Mouse (Mus musculus) forebrain, embryonic 16.5 days (tissue): ENCODE measurements at regions not wholly inside any gene's neighbourhood (a gene's known extent, or its start where the extent isn't known, plus 50 kb on each side); places are given as distances from the start of the nearest gene placed in this dataset.
"Not testable (repeated sequence)": the region's sequence is repeated elsewhere in the genome, so short reads cannot be mapped to it uniquely, and the experiment has no call there.

ENCODE experiments used
- ATAC-seq: fragments of 200-750 bp; cut with Nextera tagmentation; 2 replicates; pipeline ENCODE4 v1.8.0; 2017; ENCODE audit warnings: mild to moderate bottlenecking, moderate library complexity
- H3K27ac ChIP-seq: fragments of 300-500 bp; sonication (generic); 2 replicates; pipeline ENCODE4 v1.5.1; 2014; ENCODE audit warnings: low read length, control low read depth
- H3K27me3 ChIP-seq: fragments of 300-500 bp; sonication (generic); replicated peaks from 2 replicates; pipeline ENCODE4 v1.6.1; 2014; ENCODE audit warnings: low read length; ENCODE audit not compliant: control insufficient read depth, insufficient read depth
- H3K36me3 ChIP-seq: fragments of 300-500 bp; sonication (generic); 2 replicates; pipeline ENCODE4 v1.6.1; 2014; ENCODE audit not compliant: control insufficient read depth, insufficient read depth
- H3K4me1 ChIP-seq: fragments of 300-500 bp; sonication (generic); replicated peaks from 2 replicates; pipeline ENCODE4 v1.6.1; 2014; ENCODE audit warnings: low read length; ENCODE audit not compliant: control insufficient read depth, insufficient read depth
- H3K4me2 ChIP-seq: fragments of 300-500 bp; sonication (generic); 2 replicates; pipeline ENCODE4 v1.6.1; 2014; ENCODE audit warnings: mild to moderate bottlenecking, low read length, control low read depth
- H3K4me3 ChIP-seq: fragments of 300-500 bp; sonication (generic); replicated peaks from 2 replicates; pipeline ENCODE4 v1.5.1; 2014; ENCODE audit warnings: mild to moderate bottlenecking, low read length, control low read depth
- H3K9ac ChIP-seq: fragments of 300-500 bp; sonication (generic); replicated peaks from 2 replicates; pipeline ENCODE4 v1.6.1; 2014; ENCODE audit warnings: low read depth, low read length, control low read depth
- H3K9me3 ChIP-seq: fragments of 300-500 bp; sonication (generic); 2 replicates; pipeline ENCODE4 v1.6.1; 2016; ENCODE audit warnings: low read length; ENCODE audit not compliant: control insufficient read depth
- whole genome bisulfite sequencing: fragments of 180-500 bp; shearing (Covaris S2); extraction: QIAGEN DNeasy Blood & Tissue Kit; methylation state at CpG from one replicate; pipeline ENCODE4 v1.1.7; 2014; 5-methylcytosine and 5-hydroxymethylcytosine counted together

DNA sequence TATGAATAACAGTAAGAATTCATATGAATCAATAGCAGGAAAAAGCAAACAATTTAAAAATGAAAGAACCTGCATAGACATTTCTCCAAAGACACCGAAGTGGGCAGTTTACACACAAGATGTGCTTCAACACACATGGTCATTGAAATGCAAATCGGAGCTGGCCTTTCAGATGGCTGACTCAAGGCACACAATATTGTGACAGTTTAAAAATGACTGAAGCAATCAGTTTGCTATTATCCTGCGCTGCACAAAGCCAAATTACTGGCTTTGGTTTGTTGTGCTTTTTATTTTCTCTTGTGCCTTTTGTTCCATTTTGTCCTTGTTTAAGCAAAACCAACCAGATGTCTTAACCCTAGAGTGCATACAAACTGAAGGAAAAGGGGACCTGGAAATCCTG is 449.4 kb downstream of the Cbln4 start:
- no peak overlapping the region for H3K27ac ChIP-seq
- H3K4me3 ChIP-seq, result no peak overlapping the region
- no peak for ATAC-seq
- H3K4me1 ChIP-seq, result peaks cover 5% of the 10 kb centered on the region
- no peaks in the 10 kb centered on the region for H3K36me3 ChIP-seq
- H3K9ac ChIP-seq, result no peak overlapping the region
- H3K9me3 ChIP-seq, result no peaks in the 10 kb centered on the region
- no peak overlapping the region for H3K4me2 ChIP-seq
- 11% methylated on average over 3 of the region's 3 CpGs for WGBS
- H3K27me3 ChIP-seq, result peaks cover 28% of the 10 kb centered on the region

GRCm38 (mm10) chr2:171592315-171592714 is 451.0 kb downstream of the Cbln4 start:
- peaks cover 24% of the 10 kb centered on the region for H3K27me3 ChIP-seq
- WGBS, result 90% methylated on average over 6 of the region's 6 CpGs

DNA sequence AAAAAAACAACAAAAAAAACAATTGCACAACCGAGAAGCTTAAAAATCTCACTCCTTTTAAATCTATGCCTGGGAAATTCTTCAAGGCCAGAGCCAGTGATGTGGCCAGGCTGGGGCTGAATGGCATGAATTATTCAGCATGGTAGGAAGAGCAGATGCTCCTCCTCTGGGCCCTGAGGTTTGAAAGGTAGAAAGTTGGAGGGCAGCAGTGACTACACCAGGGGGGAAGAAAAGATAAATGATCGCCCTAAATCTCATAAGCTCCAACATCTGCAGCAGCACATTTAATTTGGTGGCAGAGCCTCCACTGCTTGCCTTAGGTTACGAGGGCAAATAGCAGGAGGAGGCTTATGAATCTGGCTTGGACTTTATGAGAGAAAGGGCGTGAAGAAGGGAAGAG is 455.1 kb downstream of the Cbln4 start:
- Histone ChIP-seq H3K4me2 (no peak overlapping the region), H3K9ac (no peak overlapping the region), H3K27me3 (peaks cover 15% of the 10 kb centered on the region), H3K36me3 (no peaks in the 10 kb centered on the region), H3K9me3 (no peaks in the 10 kb centered on the region), H3K4me3 (no peak overlapping the region), H3K4me1 (peaks cover 3% of the 10 kb centered on the region; the same call in 1 of the 2 replicates), H3K27ac (no peak overlapping the region)
- ATAC-seq, result no peak
- 61% methylated on average over 4 of the region's 4 CpGs for WGBS

More at GRCm38 (mm10) chr2:171592315-171592714, 451.0 kb downstream of the Cbln4 start:
- Histone ChIP-seq H3K36me3 (no peaks in the 10 kb centered on the region), H3K4me3 (no peak overlapping the region), H3K4me1 (peaks cover 8% of the 10 kb centered on the region), H3K9me3 (no peaks in the 10 kb centered on the region), H3K4me2 (no peak overlapping the region), H3K27ac (no peak overlapping the region), H3K9ac (no peak overlapping the region)
- no peak for ATAC-seq

GRCm38 (mm10) chr2:171587635-171588034 is 455.6 kb downstream of the Cbln4 start:
- Histone ChIP-seq H3K9me3 (no peaks in the 10 kb centered on the region), H3K27ac (no peak overlapping the region), H3K9ac (no peak overlapping the region), H3K4me2 (no peak overlapping the region), H3K27me3 (peaks cover 11% of the 10 kb centered on the region), H3K36me3 (no peaks in the 10 kb centered on the region), H3K4me3 (no peak overlapping the region), H3K4me1 (peaks cover 3% of the 10 kb centered on the region; the same call in 1 of the 2 replicates)
- WGBS, result 51% methylated on average over 9 of the region's 9 CpGs
- peak; percentile 61; the same call in 1 of the 2 replicates for ATAC-seq

- H3K4me2 ChIP-seq, result no peak overlapping the region
- H3K9ac ChIP-seq, result no peak overlapping the region
- no peak overlapping the region for H3K4me3 ChIP-seq
- H3K27me3 ChIP-seq, result peaks cover 3% of the 10 kb centered on the region
- no peak overlapping the region for H3K27ac ChIP-seq
- H3K4me1 ChIP-seq, result peaks cover 3% of the 10 kb centered on the region; the same call in 1 of the 2 replicates
- no peaks in the 10 kb centered on the region for H3K36me3 ChIP-seq
- 98% methylated on average over 4 of the region's 4 CpGs for WGBS
- no peak for ATAC-seq
- H3K9me3 ChIP-seq, result no peaks in the 10 kb centered on the region
Measured at GRCm38 (mm10) chr2:171586853-171587220, 456.4 kb downstream of the Cbln4 start.

DNA sequence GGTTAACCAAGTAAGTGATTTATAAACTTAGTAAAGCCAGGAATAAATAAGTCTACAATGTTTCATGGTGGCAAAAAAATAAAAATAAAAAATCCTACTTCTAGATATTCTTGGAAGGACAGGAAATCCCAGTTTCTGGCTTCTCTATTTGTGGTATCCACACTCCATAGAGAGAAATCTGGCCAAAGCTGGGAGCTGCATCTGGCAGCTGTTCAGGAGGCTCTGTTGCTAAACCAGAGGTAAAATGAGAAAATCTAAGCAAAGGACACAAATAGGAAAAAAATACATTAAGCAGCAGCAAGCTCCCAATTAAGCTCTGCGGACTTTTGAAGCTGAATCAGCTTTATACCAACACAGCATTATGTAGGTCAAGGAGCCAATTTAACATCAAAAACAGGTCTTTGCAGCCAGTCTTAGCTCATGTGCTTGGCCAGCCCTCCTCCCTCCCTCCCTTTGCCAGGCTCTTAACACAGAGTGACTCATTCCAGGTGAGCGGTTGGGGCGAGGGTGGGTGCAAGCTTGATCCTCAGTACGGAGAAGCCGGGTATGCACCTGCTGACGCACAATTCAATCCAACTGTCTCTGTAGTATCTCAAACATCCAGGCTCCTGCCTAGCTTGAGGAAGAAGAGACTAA is 456.9 kb downstream of the Cbln4 start:
- peaks cover 2% of the 10 kb centered on the region; the same call in 1 of the 2 replicates for H3K27me3 ChIP-seq
- no peaks in the 10 kb centered on the region for H3K9me3 ChIP-seq
- H3K4me2 ChIP-seq, result no peak overlapping the region
- H3K36me3 ChIP-seq, result no peaks in the 10 kb centered on the region
- no peak overlapping the region for H3K4me3 ChIP-seq
- H3K27ac ChIP-seq, result no peak overlapping the region
- 83% methylated on average over 6 of the region's 6 CpGs for WGBS
- ATAC-seq, result no peak
- no peak overlapping the region for H3K9ac ChIP-seq
- peaks cover 3% of the 10 kb centered on the region; the same call in 1 of the 2 replicates for H3K4me1 ChIP-seq

DNA sequence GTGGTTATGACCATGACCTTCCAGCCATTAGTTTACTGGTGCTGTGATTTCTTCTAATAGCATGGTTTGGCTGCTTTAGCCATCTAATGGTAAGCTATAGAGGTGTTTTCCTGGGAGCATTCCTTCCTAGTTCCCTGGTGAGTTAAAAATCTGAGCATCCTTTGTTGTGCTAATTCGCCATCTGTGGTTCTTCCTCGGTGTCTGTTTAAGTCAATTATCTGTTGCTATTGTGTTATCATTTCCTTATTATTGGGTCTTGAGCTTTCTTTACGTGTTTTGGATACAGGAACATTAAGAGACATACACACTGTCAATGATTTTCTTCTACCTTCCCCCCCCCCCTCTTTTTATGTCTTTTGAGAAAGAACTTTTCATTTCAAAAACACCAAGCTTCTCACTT is 468.9 kb downstream of the Cbln4 start:
- ATAC-seq, result no peak
- no peak overlapping the region for H3K4me2 ChIP-seq
- WGBS, result 30% methylated on average over 3 of the region's 3 CpGs

GRCm38 (mm10) chr2:171562656-171563055 is 480.6 kb downstream of the Cbln4 start:
- Histone ChIP-seq H3K27ac (no peak overlapping the region), H3K9ac (no peak overlapping the region)
- no peak for ATAC-seq

More for the DNA sequence above, 468.9 kb downstream of the Cbln4 start:
- H3K36me3 ChIP-seq, result no peaks in the 10 kb centered on the region
- no peak overlapping the region for H3K27ac ChIP-seq
- no peaks in the 10 kb centered on the region for H3K27me3 ChIP-seq
- no peak overlapping the region for H3K4me3 ChIP-seq
- no peaks in the 10 kb centered on the region for H3K9me3 ChIP-seq
- no peaks in the 10 kb centered on the region for H3K4me1 ChIP-seq
- H3K9ac ChIP-seq, result no peak overlapping the region

GRCm38 (mm10) chr2:171542768-171543167 is 500.5 kb downstream of the Cbln4 start:
- H3K9ac ChIP-seq, H3K9me3 ChIP-seq, H3K4me3 ChIP-seq, H3K27ac ChIP-seq, ATAC-seq, H3K4me2 ChIP-seq, H3K27me3 ChIP-seq, H3K4me1 ChIP-seq, H3K36me3 ChIP-seq: not testable (repeated sequence)
- WGBS, result 91% methylated on average over 18 of the region's 18 CpGs

More at GRCm38 (mm10) chr2:171562656-171563055, 480.6 kb downstream of the Cbln4 start:
- Histone ChIP-seq H3K4me2 (no peak overlapping the region), H3K27me3 (no peaks in the 10 kb centered on the region), H3K4me3 (no peak overlapping the region), H3K36me3 (no peaks in the 10 kb centered on the region), H3K4me1 (no peaks in the 10 kb centered on the region), H3K9me3 (no peaks in the 10 kb centered on the region)
- WGBS, result 24% methylated on average over 5 of the region's 5 CpGs

DNA sequence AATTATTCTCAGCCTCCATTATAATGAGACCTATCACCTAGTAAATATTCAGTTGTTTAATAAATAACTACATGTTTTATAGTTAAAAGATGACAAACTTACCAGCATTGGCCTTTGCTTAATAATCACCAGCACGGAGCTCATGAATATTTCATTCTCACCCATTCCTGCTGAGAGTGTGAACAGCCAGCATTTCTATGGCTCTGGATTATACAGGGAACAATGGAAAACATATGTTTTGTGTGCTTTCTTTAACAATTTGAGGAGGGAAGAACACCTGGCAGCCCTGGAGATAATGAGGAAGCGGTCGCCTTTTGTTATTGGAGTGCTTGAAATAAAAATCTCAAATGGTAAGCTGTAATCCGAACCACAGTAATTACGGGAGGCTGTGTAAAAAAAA is 528.4 kb downstream of the Cbln4 start:
- H3K27ac ChIP-seq, result no peak overlapping the region
- H3K4me1 ChIP-seq, result no peaks in the 10 kb centered on the region
- ATAC-seq, result no peak
- no peak overlapping the region for H3K9ac ChIP-seq
- WGBS, result 22% methylated on average over 5 of the region's 5 CpGs
- no peaks in the 10 kb centered on the region for H3K36me3 ChIP-seq
- H3K9me3 ChIP-seq, result no peaks in the 10 kb centered on the region
- no peak overlapping the region for H3K4me3 ChIP-seq
- no peaks in the 10 kb centered on the region for H3K27me3 ChIP-seq
- no peak overlapping the region for H3K4me2 ChIP-seq
